Mouse (Mus musculus) right cerebral cortex, postnatal 10 days (tissue): Measurements from ENCODE around the gene Ambp.

Experiments used
- DNase-seq, 2 experiments: peaks; one replicate each; pipeline ENCODE4 v3.0.0; 2021; ENCODE audit warnings: low spot score in 2 of 2

The Ambp gene

GRCm38 (mm10) chr4:63118639-63119437 is 35.8 kb downstream of the Ambp start:
- DNase-seq, result peak; percentile 83 to 89

- DNase-seq, result no peak
These were observed 48.9 kb downstream of the Ambp start for GRCm38 (mm10) chr4:63105651-63106050.

DNA sequence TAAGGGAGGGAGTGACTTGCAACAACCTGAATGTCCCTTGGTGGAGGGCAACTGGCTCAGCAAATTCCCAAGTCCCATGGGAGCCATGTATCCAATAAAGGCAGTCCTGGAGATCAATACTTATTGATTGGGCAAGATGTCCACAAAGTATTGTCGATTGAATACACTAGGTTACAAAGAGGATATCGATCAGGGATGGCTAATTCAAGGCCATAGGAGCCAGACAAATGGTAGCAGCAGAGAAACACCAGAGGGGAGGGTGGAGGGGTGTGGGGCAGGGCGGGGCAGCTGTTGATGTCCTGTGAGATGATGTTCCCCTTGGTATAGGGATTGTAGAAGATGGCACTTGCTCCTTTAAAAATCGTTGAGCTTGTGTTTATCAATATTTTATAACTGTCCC is 52.6 kb downstream of the Ambp start:
- DNase-seq, result no peak

DNA sequence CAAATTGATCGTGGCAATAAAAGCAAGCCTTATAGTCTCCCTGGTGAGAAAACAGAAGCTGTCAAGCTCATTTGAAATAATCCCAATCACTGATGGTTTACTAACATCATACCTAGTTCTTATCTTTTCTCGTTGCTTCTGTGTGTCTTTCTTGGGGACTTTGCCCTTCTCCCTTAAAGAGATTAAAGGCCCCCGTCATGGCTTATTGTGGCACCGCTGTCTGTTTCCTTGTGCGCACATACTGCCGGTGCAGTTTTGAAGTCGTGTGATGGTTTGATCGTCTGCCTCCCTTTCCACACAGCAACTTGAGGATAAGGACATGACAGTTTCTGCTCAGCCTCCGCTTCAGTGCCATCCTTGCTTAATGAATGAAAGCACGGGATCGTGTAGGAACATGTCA is 54.1 kb downstream of the Ambp start:
- no peak for DNase-seq

DNA sequence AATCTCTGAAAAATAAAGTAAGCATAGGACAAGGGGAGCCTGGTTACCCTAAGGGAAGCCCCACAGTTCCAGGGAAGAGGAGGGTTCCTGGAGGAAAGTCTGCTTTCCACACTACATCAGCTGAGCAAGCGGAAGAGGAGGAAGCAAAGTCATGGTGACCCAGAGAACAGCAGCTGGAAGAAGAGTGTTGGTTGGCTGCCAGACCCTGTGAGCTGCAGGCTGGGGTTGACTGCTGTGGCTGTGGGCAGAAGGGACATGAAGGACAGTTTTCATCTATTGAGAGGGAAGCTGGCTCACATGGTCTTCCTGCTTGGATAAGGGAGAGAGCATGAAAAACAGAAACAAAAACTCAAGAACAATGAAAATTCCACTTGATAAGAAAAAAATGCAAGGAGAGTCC is 57.0 kb downstream of the Ambp start:
- DNase-seq, result no peak
